Mouse (Mus musculus) neural tube, embryonic 15.5 days (tissue): Measurements from ENCODE around the gene 3110009E18Rik. TPM values are rescaled to one million over a fixed set of nuclear protein-coding genes. Genes with fewer than 3 reads are reported as not detected.

Source experiments
- ATAC-seq: fragments of 200-750 bp; cut with Nextera tagmentation; 2 replicates; pipeline ENCODE4 v1.8.0; 2017; ENCODE audit warnings: mild to moderate bottlenecking, moderate TSS enrichment, moderate library complexity; ENCODE audit not compliant: low FRiP score
- H3K27ac ChIP-seq: fragments of 300-500 bp; sonication (generic); replicated peaks from 2 replicates; pipeline ENCODE4 v1.5.1; 2015; ENCODE audit warnings: mild to moderate bottlenecking, inconsistent platforms
- H3K27me3 ChIP-seq: fragments of 300-500 bp; sonication (generic); replicated peaks from 2 replicates; pipeline ENCODE4 v1.6.1; 2015; ENCODE audit warnings: inconsistent platforms
- H3K36me3 ChIP-seq: fragments of 300-500 bp; sonication (generic); 2 replicates; pipeline ENCODE4 v1.6.1; 2015; ENCODE audit warnings: inconsistent platforms
- H3K4me1 ChIP-seq: fragments of 300-500 bp; sonication (generic); 2 replicates; pipeline ENCODE4 v1.6.1; 2015; ENCODE audit warnings: inconsistent platforms
- H3K4me2 ChIP-seq: fragments of 300-500 bp; sonication (generic); 2 replicates; pipeline ENCODE4 v1.6.1; 2015; ENCODE audit warnings: inconsistent platforms, mild to moderate bottlenecking, moderate library complexity
- H3K4me3 ChIP-seq: fragments of 300-500 bp; sonication (generic); replicated peaks from 2 replicates; pipeline ENCODE4 v1.5.1; 2015; ENCODE audit warnings: mild to moderate bottlenecking, inconsistent platforms
- H3K9ac ChIP-seq: fragments of 300-500 bp; sonication (generic); replicated peaks from 2 replicates; pipeline ENCODE4 v1.6.1; 2015; ENCODE audit warnings: mild to moderate bottlenecking, inconsistent platforms
- H3K9me3 ChIP-seq: fragments of 300-500 bp; sonication (generic); replicated peaks from 2 replicates; pipeline ENCODE4 v1.6.1; 2016; ENCODE audit warnings: inconsistent platforms
- WGBS: fragments of 180-500 bp; shearing (Covaris S2); methylation state at CpG from one replicate; pipeline ENCODE4 v1.1.7; 2015; ENCODE audit warnings: mixed read lengths; 5-methylcytosine and 5-hydroxymethylcytosine counted together
- polyA plus RNA-seq: library from polyadenylated mRNA; unstranded; fragments of >200 nt; fragmentation: Nextera tagmentation; extraction: Ambion mirVana; gene quantifications from 2 replicates; pipeline ENCODE4 v1.2.1, GENCODE M21; 2015

Gene 3110009E18Rik
- polyA plus RNA-seq, 1 experiment from 2014 or later = 17.9 TPM

DNA sequence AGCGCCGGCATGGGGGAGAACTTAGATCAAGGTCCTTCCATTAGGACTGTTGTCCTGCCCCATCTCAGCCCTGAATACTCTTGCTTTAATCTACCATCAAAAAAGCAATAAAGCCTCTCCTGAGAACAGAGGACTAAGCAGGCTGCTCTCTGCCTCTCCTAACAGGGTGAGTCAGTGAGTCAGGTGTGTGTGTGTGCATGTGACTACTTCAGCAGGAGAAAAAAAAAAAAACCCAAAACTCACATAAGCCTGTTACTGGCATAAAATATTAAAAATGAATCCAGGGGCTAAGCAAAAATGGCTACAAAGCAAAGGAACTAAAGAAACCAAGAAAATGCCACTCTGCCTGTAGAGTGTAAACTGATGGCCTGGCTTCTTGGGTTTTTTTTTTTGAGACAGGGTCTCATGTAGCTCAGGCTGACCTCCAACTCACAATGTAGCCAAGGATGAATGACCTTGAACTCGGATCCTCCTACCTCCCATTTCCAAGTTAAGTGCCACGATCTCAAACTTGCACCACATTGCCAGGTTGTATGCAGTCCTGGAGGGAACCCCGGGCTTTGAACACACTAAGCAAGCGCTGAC, 114.7 kb downstream of the 3110009E18Rik start:
- Histone ChIP-seq H3K9ac (no peak overlapping the region), H3K27me3 (no peaks in the 10 kb centered on the region), H3K36me3 (no peaks in the 10 kb centered on the region), H3K4me3 (no peak overlapping the region), H3K9me3 (no peaks in the 10 kb centered on the region), H3K4me2 (no peak overlapping the region), H3K4me1 (no peaks in the 10 kb centered on the region), H3K27ac (no peak overlapping the region)
- no peak for ATAC-seq
- WGBS = 90% methylated on average over 6 of the region's 6 CpGs

DNA sequence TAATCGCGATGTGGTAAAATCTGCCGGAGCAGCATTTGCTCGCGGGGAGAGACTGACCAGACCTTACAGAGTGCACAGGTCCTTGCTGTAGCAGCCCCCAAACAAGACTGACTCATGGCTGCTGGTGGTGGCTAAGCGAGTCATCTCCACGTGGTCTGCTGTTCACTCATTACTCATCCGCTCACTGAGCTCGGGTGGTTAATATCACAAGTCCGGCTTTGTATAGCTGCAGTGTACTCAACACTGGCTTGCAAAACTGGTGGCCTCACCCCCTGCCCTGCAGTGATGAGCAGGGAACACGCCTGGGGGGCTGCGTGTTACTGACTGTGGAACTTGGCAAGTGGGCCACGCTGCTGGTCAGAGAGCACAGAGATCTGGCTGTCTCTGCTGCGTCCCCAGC, 115.4 kb downstream of the 3110009E18Rik start:
- ATAC-seq = no peak
- Histone ChIP-seq H3K27me3 (no peaks in the 10 kb centered on the region), H3K9ac (no peak overlapping the region), H3K36me3 (no peaks in the 10 kb centered on the region), H3K9me3 (no peaks in the 10 kb centered on the region), H3K4me1 (no peaks in the 10 kb centered on the region), H3K27ac (no peak overlapping the region), H3K4me3 (no peak overlapping the region), H3K4me2 (no peak overlapping the region)
- 87% methylated on average over 14 of the region's 14 CpGs for WGBS

DNA sequence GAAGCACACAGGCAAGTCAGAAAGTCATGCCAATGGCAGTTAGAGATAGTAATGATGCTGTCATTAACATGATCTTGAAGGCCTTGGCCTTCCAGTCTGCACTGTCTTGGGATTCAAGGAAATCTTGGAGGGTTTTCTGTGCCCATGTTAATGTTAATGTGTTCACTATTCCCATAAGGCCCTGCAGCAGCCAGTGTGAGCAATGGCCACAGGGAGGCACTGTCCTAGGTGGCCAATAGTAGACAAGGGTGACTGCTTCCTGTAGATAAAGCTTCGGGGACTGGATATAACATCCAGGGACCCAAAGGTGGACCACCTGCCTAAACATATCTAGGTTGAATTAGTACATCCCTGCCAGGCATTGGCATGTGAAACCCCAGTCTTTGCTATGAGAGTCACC, 116.1 kb downstream of the 3110009E18Rik start:
- Histone ChIP-seq H3K4me2 (no peak overlapping the region), H3K4me3 (no peak overlapping the region), H3K9me3 (no peaks in the 10 kb centered on the region), H3K27me3 (no peaks in the 10 kb centered on the region), H3K27ac (no peak overlapping the region), H3K4me1 (no peaks in the 10 kb centered on the region), H3K9ac (no peak overlapping the region), H3K36me3 (no peaks in the 10 kb centered on the region)
- no peak for ATAC-seq
- WGBS = 89% methylated on average over 1 of the region's 1 CpGs

Other genes starting within 250 kb of the 3110009E18Rik start
- 5.9 and 6.6 TPM in 2 replicates for gene Tmem177, start 208.0 kb upstream of the 3110009E18Rik start, polyA plus RNA-seq
- gene Cfap221, start 124.0 kb upstream of the 3110009E18Rik start, polyA plus RNA-seq = 0.22 and 0.26 TPM in 2 replicates
- 0.84 and 0.89 TPM in 2 replicates for gene Sctr, start 114.3 kb upstream of the 3110009E18Rik start, polyA plus RNA-seq
- 6.5 and 7.7 TPM in 2 replicates for gene Tmem37, start 47.1 kb upstream of the 3110009E18Rik start, polyA plus RNA-seq
- 1,502 and 1,904 TPM in 2 replicates for gene Dbi, start 109 bp upstream of the 3110009E18Rik start, polyA plus RNA-seq
- 3.9 and 5.4 TPM in 2 replicates for gene Steap3, start 151.5 kb downstream of the 3110009E18Rik start, polyA plus RNA-seq
- 1.4 and 3.2 TPM in 2 replicates for gene C1ql2, start 219.4 kb downstream of the 3110009E18Rik start, polyA plus RNA-seq